Mouse (Mus musculus) lung, postnatal 0 days (tissue): Measurements from ENCODE around the gene Pou3f4.

Experiments
- CTCF ChIP-seq: IDR thresholded peaks from 2 replicates; pipeline ENCODE4 v1.5.1; 2016; ENCODE audit warnings: antibody characterized with exemption, mild to moderate bottlenecking
- EP300 ChIP-seq: IDR thresholded peaks from 2 replicates; pipeline ENCODE4 v1.6.1; 2016; ENCODE audit warnings: antibody characterized with exemption, mild to moderate bottlenecking, control low read depth

GRCm38 (mm10) chrX:110812071-110812470, 2.0 kb upstream of the Pou3f4 start:
- no peak for TF ChIP-seq CTCF
- TF ChIP-seq EP300, result no peak
